Mouse (Mus musculus): ENCODE results near the gene Zfp804a. TPM values are rescaled to one million over a fixed set of nuclear protein-coding genes. Genes with fewer than 3 reads are reported as not detected.
A peak's percentile ranks its signal among the peaks of the same experiment; 100 is the strongest.

Zfp804a gene
- not detected in 2 replicates for total RNA-seq (2015)
- not detected in 2 replicates for total RNA-seq (2017)

DNA sequence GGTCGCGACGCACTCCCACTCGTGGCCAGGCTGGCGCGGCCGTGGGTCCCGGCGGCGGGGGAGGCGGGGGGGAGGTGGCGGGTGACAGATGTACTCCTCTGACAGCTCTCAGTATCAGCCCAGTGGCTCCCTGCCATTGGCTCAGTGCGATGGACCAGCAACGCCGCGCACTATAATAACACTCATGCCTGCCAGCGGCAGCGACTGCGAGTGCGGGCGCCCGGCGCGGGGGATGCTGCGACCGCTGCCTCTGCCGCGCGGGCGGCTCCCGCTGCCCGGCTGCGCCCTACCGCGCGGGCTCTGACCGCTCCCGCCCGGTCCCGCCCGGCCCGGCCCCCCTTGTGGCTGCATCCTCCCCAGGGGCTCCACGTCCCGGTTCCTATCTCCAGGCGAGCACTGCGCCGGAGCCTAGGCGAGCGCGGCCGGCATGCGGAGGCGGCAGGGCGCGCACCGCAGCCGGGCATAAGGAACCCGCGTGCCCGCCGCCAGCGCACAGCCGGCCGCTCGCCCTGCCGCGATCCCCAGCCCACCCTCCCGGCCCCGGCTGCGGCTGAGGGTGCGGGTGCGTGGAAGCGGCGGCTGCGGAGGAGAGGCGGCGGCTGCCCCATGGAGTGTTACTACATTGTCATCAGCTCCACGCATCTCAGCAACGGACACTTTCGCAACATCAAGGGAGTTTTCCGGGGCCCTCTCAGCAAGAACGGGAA, at the start of gene Zfp804a:
Gene Zfp804a (plus strand): TSS at position 38 of the 707 bp plus-strand sequence.
- ATAC-seq (replicated peaks; ENCODE audit: poor library complexity) = peak; percentile 48

- ATAC-seq (replicated peaks; ENCODE audit: poor library complexity) = no peak
These were observed 1.4 kb upstream of the Zfp804a start for GRCm38 (mm10) chr2:82051635-82052034.

DNA sequence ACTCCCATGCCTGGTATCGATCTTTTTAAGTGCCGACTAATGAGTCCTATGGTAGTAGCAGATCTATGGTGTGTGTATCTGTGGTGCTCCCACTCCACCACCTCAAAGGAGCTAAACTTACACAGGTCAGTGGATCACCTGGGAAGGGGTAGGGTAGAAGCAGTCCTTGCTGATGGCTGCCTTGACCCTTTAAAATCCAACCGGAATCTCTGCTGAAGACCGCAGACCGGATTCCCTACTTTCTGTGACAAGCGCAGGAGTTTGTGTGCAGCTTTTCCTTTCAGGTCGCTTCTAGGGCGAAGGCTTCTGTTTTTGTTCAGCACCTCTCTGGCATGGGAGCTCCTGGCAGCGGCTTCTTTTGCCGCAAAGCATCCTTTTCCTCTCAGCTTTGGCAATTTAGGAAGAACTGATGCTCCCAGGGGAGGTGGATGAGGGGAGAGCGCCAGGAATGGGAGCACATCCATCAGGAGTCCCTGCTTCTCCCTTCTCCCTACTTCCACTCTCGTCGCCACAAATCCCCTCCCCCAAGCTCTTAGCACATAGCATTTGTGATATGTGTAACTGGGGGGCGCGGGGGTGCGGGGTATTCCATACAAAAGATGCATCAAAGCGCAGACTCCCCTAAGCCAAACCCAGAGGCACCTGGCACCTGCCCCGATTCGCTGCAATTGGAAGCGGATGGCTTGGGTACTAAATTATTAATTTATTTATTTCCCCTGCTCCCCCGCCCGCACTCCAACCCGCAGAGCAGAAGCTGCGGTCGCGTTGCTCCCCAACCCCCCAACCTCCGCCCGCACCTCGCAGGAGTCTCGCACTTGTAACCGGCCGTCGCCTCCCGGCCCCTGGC, 461 bp upstream of the Zfp804a start:
- peak; percentile 31 for ATAC-seq (replicated peaks; ENCODE audit: poor library complexity)

- no peak for ATAC-seq (replicated peaks; ENCODE audit: poor library complexity)
These were observed 1.4 kb downstream of the Zfp804a start for GRCm38 (mm10) chr2:82054446-82054845.

DNA sequence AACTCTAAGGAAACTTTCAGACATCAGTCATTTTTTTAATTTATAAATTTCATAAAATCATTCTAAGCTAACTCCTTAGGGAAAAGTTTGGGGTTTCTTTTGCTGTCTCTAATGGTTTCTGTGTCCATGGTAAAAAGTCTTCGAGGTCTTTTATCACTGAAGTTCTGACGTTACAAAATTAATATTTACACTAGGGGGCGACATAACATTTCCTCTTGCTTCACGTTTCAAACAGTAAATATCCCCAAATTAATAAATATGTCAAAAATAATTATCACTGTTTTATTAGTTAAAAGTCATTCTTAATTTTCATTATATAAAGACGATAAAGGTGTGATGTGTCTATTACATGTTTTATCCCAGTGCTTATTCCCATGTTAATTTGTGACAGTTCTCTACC, 11.6 kb downstream of the Zfp804a start:
- no peak for ATAC-seq (replicated peaks; ENCODE audit: poor library complexity)

- no peak for ATAC-seq (replicated peaks; ENCODE audit: poor library complexity)
These were observed 14.9 kb downstream of the Zfp804a start for GRCm38 (mm10) chr2:82067912-82068311.

- ATAC-seq (replicated peaks; ENCODE audit: poor library complexity) = no peak
These were observed 16.1 kb downstream of the Zfp804a start for GRCm38 (mm10) chr2:82069172-82069571.

GRCm38 (mm10) chr2:82076883-82077282, 23.9 kb downstream of the Zfp804a start:
- no peak for ATAC-seq (replicated peaks; ENCODE audit: poor library complexity)

- ATAC-seq (replicated peaks; ENCODE audit: poor library complexity) = no peak
These were observed 25.4 kb downstream of the Zfp804a start for GRCm38 (mm10) chr2:82078287-82078994.

DNA sequence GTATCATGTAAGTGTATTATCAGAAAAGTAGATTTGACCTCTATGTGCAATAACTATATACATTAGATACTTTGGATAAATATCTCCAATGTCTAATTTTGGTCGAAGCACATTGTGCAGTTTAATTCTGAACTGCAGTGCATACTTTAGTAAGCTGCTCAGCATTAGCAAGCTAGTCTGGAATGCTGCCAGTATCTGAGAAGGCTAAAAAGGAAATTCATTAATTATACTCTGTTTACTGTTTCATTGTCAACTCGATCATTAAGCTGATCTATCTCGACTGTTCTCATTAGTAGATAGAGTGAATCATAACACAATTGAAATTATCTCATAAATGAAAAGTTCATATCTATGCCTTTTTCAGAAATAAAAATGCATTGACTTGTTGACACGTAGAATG, 27.7 kb downstream of the Zfp804a start:
- ATAC-seq (replicated peaks; ENCODE audit: poor library complexity) = no peak

DNA sequence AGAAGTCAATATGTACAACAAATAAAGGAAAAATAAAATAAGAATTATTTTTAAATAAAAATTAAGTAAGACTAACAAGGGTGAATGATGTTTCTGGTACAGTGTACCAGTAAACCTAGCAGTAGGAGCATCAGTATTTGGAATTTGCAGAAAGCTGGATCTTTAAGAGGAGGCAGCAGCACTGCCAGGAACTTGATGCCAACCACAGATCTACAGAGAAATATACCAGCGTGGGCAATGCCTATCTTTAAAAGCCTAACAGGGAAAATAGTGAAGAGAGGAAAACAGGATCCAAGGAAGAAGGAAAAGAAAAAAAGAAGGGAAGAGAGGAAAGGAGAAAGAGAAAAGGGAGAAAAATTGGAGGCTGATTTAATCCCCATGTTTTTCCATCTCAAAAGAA, 60.1 kb downstream of the Zfp804a start:
- no peak for ATAC-seq (replicated peaks; ENCODE audit: poor library complexity)

DNA sequence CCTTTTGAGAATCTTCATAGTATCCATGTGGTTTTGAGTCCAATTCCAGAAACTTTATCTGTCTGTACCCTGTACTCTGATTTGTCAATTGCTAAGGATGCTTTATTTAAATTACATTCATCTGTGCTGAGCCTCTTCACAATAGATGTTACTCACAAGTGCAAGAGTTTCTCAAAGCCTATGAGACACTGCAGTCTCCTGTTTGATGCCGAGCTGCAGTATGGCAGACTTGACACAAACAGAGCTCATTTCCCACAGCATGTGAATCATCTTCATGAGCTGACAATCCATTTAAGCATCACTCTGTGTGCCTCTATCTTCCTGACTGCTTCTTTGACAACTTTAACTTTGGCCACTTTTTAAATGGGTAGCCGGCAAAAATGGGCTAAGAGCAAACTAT, 60.6 kb downstream of the Zfp804a start:
- ATAC-seq (replicated peaks; ENCODE audit: poor library complexity) = no peak

DNA sequence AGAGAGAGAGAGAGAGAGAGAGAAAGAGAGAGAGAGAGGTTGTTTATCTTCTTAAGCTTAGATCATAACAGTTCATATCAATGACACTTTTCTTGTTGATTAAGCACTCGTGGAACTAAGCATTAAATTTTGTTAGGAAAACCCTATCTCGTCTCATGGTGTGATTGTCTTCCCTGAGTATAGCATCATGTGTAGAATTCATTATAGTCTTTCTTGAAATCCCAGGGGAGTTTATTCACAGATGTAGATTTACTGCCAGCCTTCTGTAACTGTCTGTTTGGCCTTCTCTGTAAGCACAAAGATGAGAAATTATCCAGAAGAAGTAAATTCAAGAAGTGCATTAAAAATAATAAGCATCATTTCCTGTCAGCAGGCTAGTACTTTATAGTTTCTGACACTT, 66.6 kb downstream of the Zfp804a start:
- no peak for ATAC-seq (replicated peaks; ENCODE audit: poor library complexity)

DNA sequence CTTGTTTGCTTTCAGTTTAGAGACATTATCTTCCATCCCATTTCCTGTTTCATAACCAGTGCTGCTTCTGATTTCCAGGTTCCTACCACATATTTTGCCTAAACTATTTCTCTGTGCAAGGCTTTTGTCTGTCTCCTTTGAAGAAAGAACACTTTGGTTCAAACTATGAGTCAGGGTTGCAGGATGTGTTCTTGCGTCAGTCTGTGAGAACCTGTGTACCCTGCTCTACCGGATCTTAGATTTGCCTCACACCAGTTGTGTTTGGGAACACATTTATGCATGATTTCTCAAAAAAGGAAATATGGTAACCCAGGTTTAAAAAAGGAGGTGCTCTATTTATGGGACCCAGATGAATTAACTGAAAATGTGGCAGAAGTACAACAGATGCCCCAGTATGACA, 125.7 kb downstream of the Zfp804a start:
- ATAC-seq (replicated peaks; ENCODE audit: poor library complexity) = no peak

GRCm38 (mm10) chr2:82181010-82181409, 128.0 kb downstream of the Zfp804a start:
- ATAC-seq (replicated peaks; ENCODE audit: poor library complexity) = no peak

- no peak for ATAC-seq (replicated peaks; ENCODE audit: poor library complexity)
These were observed 146.9 kb downstream of the Zfp804a start for GRCm38 (mm10) chr2:82199901-82200300.

DNA sequence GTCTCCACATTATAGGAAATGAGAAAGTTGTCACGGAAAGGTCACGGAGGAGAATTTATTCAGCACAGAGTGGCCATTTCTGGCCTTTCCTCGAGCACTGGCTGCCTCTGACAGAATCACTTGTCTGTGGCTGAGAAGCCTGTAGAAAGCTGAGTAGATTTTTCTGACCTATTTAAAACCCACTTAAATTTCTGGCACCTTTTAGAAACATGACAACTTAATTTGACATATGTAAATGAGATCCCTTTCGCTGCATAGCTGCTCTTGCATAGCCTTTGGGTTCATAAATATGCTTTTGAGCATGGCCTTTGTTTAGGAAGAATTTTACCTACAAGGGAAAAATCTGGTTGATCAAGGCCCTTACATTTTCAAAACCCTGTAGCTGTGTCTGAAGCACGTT, 147.6 kb downstream of the Zfp804a start:
- ATAC-seq (replicated peaks; ENCODE audit: poor library complexity) = no peak

DNA sequence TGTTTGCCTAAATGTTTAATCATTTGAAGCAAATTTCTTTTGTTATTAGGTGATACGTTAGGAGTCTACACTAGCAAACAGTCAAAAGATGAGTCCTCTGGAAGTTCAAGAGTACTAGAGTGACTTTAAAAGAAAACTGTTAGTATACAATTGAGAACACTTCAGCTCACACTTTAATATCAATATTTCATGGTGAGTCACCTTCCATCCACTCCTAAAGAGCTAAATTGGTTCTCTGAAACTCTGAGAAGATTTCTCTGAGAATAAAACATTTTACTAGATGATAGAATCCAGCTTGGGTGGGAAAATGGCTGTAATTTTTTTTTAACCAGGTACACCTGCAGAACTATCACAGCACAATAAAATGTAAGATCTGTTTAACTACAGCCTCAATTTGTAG, 157.6 kb downstream of the Zfp804a start:
- ATAC-seq (replicated peaks; ENCODE audit: poor library complexity) = no peak

DNA sequence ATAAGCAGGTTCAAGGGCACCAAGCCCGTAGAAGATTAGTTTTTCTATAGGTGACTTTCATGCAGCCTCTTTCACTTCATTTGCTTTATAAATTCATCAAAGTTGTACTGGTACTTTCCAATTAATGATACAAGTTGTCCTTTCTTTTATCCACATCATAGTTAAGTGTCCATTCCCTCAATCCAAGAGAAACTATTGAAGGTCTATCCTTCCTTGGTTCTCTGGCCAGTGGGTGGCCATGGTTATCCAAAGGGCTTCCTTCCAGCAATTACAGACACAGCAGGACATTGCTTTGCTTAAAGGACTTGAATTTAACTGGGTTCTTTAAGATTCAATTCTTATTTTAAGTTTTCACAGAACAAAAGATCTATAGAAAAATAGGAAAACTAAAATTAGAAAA, 158.9 kb downstream of the Zfp804a start:
- no peak for ATAC-seq (replicated peaks; ENCODE audit: poor library complexity)

- no peak for ATAC-seq (replicated peaks; ENCODE audit: poor library complexity)
These were observed 164.9 kb downstream of the Zfp804a start for GRCm38 (mm10) chr2:82217873-82218272.

DNA sequence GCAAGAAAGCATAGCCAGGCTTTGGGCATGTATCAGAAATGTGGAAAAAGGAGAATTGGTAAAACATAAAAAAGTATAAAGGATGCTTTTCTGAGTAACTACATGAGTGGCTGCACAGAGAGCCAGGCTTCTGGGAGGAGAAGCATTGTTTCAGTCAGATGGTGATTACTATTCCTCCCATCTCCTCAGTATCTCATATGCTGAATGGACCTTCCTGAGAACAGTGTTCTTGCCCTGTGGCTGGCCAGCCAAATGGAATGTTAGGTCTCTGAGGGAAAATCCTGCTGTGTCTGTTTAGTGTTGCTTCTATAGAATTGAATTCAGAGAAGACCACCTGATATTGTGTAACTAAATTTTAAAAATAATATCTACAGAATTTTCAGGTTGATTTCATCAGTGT, 193.0 kb downstream of the Zfp804a start:
- ATAC-seq (replicated peaks; ENCODE audit: poor library complexity) = no peak

All from megakaryocyte progenitor cell, adult 5-6 weeks (primary cell).